Comparison of ENCODE assay signal across 21 mouse cellular contexts in the genomic region with DNA sequence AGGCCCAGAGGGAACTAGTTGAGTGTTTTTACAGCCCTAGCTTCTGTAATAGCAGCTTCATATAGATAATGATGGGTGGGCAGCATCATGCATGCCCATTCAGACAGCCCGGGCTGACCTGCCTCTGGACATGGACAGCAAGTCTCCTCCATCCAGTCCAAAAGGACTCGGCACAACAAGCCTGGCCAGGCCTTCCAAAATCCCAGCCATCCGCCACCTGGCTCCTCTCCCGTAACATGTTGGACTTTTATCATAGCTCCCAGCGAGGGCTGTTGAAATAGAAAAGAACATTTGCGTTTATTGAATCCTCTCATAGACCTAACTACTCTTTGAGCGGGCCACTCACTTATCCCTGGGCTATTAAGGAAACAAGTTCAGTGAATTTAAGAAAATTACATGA. TPM values are rescaled to one million over a fixed set of nuclear protein-coding genes. Genes with fewer than 3 reads are reported as not detected.
DNase-seq lines count a peak whose midpoint lies in the region.
"Had no signal": no experiment of that assay in that cellular context is flagged by ENCODE, and none has a peak within 500 bp of the region (broad histone marks: within the 10 kb centered on the region; RNA-seq: fewer than 3 reads in every experiment).

No protein-coding gene starts in this region.

- DNase-seq in heart, postnatal 10 days = peak; percentile 21 to 29
- no peak for DNase-seq in heart, embryonic 10.5 days (ENCODE audit: low spot score)
- DNase-seq in cerebellum, adult 11-12 months = peak; percentile 77
- peak; percentile 62 for DNase-seq in cerebellum, adult 8-10 months
- peak; percentile 64 to 65 for DNase-seq in cerebellum, postnatal 36 days
- no peak for DNase-seq in layer of hippocampus, postnatal 25 days (ENCODE audit: extremely low spot score in 1 of 2, low spot score in 1 of 2)
- no peak for DNase-seq in adipocyte (ENCODE audit: low spot score)
- no peak for DNase-seq in right cerebral cortex, adult 2 months (ENCODE audit: low spot score in 2 of 2)
- DNase-seq: adrenal gland, postnatal 10 days; gastrocnemius, adult 2 months; kidney, adult 11 months; lung, postnatal 36 days; thymus, postnatal 14 days had no signal

- intact Hi-C loops in heart, postnatal 10 days (cut with DNase I) = no loop called here

- H3K36me3 ChIP-seq in heart, embryonic 10.5 days = no peaks in the 10 kb centered on the region
- H3K36me3 ChIP-seq: heart, embryonic 15.5 days; hindbrain, embryonic 12.5 days; liver, embryonic 15.5 days; lung, embryonic 15.5 days; midbrain, embryonic 13.5 days had no signal

- H3K4me1 ChIP-seq in heart, embryonic 10.5 days = peaks cover 21% of the 10 kb centered on the region
- H3K4me1 ChIP-seq: liver, embryonic 15.5 days; lung, embryonic 15.5 days; megakaryocyte, embryonic 14.5 days had no signal

- peaks cover 13% of the 10 kb centered on the region; the same call in 1 of the 2 replicates for H3K27me3 ChIP-seq in heart, embryonic 10.5 days (ENCODE audit: insufficient read depth, poor library complexity, severe bottlenecking)
- H3K27me3 ChIP-seq: hindbrain, embryonic 12.5 days; liver, embryonic 15.5 days; lung, embryonic 15.5 days had no signal

- 88% methylated on average over 7 of the region's 7 CpGs for WGBS in heart, embryonic 10.5 days

- H3K9me3 ChIP-seq in heart, embryonic 10.5 days = peaks cover 4% of the 10 kb centered on the region
- H3K9me3 ChIP-seq: heart, embryonic 15.5 days; liver, embryonic 15.5 days; lung, embryonic 15.5 days; midbrain, embryonic 13.5 days had no signal

- no peak overlapping the region for H3K27ac ChIP-seq in heart, embryonic 10.5 days
- H3K27ac ChIP-seq: gastrocnemius, adult 2 months; heart, embryonic 15.5 days; hindbrain, embryonic 12.5 days; liver, embryonic 15.5 days; lung, embryonic 15.5 days; midbrain, embryonic 13.5 days had no signal

- no peak overlapping the region for H3K4me3 ChIP-seq in heart, embryonic 10.5 days
- H3K4me3 ChIP-seq: gastrocnemius, adult 2 months; heart, embryonic 15.5 days; hindbrain, embryonic 12.5 days; liver, embryonic 15.5 days; lung, embryonic 15.5 days; megakaryocyte, embryonic 14.5 days; midbrain, embryonic 13.5 days had no signal

RNA-seq across cellular contexts. Expression of gene Ddo, which starts 12.1 kb away (rescaled TPM):
- total RNA-seq in heart, postnatal 10 days (2021) = 10 to 100 TPM; 24.2 to 24.9 TPM
- 1.9 and 5.1 TPM in 2 replicates for polyA plus RNA-seq in heart, embryonic 10.5 days (2016; fragmentation: Nextera tagmentation; extraction: Ambion mirVana)
- 10 to 100 TPM; 13.6 to 15.0 TPM for total RNA-seq in layer of hippocampus, postnatal 25 days (2021)
- total RNA-seq: MEL had no signal
- polyA plus RNA-seq: C2C12 had no signal

RNA-seq across cellular contexts. Expression of gene Mettl24, which starts 41.2 kb away (rescaled TPM):
- 1 to 10 TPM; 1.9 to 2.3 TPM for total RNA-seq in heart, postnatal 10 days (2021)
- 2.4 and 2.6 TPM in 2 replicates for polyA plus RNA-seq in heart, embryonic 10.5 days (2016; fragmentation: Nextera tagmentation; extraction: Ambion mirVana)
- 1 to 10 TPM; 1.7 to 2.3 TPM for total RNA-seq in layer of hippocampus, postnatal 25 days (2021)
- total RNA-seq: MEL had no signal

Comparison
In these comparisons a context has a peak if more than half of its experiments do, and no peak if none do; other contexts are left out.
1. DNase-seq: peak in heart, postnatal 10 days (2 of 2), cerebellum, adult 11-12 months (single experiment), cerebellum, adult 8-10 months (single experiment) and cerebellum, postnatal 36 days (2 of 2); none in heart, embryonic 10.5 days (single experiment), layer of hippocampus, postnatal 25 days (0 of 2), adipocyte (single experiment) and right cerebral cortex, adult 2 months (0 of 2).